Mouse (Mus musculus) layer of hippocampus, postnatal 14 days (tissue): ENCODE measurements around the gene Hip1. TPM values are rescaled to one million over a fixed set of nuclear protein-coding genes. Genes with fewer than 3 reads are reported as not detected.

ENCODE experiments used
- DNase-seq, 2 experiments: peaks; one replicate each; pipeline ENCODE4 v3.0.0; 2021 to 2022; ENCODE audit warnings: low spot score in 2 of 2, mixed read lengths in 1 of 2
- total RNA-seq, 2 experiments: library from RNA; stranded (reverse); gene quantifications; 2 replicates each; pipeline ENCODE4 v1.2.3; 2021

The Hip1 gene
- total RNA-seq, 2 experiments from 2014 or later: 56.1 to 62.6 TPM

DNA sequence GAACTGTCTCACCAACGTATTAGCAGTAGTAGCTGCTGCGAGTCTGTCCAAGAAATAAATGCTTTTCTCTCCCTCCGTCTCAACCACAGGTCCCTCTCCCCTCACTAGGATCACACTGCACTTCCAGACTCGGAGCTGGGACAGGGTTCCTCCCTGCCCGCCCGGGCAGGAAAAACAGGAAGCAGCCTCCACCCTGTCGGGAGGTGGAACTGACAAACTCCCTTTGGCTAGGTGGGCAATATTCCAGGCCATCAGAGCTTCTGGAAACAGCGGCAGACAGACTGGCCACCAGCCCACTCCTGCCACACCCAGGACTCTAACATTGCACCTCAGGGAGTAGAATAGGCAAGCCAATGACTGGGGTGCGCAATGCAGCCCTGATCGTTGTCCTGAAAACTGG is 11.5 kb downstream of the Hip1 start:
- no peak for DNase-seq

GRCm38 (mm10) chr5:135531306-135531845 is 13.5 kb downstream of the Hip1 start:
- DNase-seq: no peak

DNA sequence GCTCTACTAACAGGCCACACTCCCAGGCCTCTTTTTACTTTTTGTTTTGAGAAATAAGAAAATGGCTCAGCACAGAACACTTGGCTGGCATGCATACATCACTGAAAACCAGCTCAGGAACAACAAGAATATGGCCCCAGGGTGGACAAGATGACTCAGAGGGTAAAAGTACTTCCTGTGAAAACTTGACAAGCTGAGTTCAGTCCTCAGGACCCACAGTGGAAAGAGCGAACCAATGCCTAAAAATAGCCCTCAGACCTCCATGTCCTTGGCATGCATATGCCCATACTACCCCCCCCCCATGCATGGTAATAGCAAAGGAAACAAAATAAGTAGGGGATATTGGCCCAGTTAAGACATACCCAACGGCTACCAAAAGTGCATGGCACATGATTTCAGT is 15.0 kb downstream of the Hip1 start:
- no peak for DNase-seq

DNA sequence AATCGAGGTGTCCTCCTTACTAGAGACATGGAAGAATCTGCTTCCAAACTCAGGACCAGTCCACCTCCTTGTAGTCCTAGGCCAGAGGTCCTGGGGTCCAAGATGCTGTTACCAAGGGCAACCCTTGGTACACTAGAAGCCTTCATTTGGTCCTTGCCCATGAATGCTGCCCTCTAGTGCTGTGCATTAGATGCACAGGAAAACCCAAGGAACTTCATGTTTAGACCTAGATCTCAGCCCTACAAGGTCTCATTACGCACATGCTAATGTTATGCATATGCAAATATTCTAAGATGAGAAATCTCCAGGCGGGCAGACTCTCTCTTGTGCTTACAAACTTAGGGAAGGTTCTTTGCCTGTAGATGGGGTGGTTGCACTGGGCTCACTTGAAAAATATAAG is 15.6 kb downstream of the Hip1 start:
- no peak for DNase-seq

DNA sequence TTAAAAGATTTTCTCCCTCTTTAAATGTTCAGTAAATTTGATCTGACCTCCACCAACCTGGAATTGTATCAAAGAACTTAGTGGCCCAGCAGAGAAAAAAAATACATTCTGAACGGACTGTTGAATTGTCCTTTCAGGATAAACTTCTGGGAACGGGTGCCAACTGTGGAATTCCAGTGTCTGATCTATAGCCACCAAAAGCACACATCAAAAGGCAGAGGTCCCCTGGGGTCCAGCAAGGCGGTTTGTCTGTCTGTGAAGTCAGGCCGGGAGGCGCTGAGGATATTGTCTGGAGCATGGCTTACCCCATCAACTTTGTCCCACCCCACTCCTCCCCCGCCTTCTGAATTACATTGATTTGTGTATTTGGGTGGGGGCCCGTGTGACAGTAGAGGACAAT is 16.9 kb downstream of the Hip1 start:
- DNase-seq: no peak

DNA sequence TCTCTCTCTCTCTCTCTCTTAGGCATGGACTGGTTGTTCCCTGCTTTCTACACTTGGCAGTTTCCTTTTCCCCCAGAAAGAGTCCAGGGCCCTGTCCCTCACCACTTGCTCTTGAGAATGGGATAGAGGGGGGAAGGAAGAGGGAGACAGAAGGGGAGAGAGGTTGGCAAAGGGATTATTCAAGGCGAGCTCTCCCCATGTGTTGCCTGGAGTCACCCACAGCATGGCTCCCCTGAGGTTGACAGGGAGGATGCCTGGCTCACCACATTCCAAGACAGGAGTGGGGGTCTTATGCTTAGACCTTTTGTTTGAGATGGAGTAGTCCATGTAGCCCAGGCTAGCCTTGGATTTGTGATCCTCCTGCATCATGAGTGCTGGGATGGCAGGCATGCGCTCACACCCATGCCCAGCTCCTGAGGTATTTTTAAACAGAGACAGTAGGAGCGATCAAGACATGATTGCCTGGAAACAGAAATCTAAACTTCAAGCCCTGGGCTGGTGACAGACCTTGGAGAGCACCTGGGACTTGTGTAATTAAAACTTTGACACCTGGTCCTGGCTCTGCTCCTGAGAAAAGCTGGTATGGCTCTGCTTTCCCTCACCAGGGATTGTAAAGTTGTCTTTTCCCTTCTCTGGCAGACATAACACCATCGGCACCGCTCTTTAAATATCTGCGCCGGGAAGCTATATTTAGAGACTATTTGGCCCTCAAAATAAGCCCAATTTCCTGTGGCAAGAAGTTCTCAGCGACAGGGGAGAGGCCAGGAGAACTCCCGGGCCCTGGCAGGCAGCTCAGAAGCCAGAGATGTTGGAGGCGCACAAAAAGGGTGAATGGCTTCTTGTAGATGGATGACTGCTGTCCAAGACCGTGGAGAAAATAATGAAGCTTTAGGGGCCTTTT is 20.0 kb downstream of the Hip1 start:
- DNase-seq: no peak

- DNase-seq: no peak
These were observed 20.8 kb downstream of the Hip1 start for GRCm38 (mm10) chr5:135524087-135524486.

DNA sequence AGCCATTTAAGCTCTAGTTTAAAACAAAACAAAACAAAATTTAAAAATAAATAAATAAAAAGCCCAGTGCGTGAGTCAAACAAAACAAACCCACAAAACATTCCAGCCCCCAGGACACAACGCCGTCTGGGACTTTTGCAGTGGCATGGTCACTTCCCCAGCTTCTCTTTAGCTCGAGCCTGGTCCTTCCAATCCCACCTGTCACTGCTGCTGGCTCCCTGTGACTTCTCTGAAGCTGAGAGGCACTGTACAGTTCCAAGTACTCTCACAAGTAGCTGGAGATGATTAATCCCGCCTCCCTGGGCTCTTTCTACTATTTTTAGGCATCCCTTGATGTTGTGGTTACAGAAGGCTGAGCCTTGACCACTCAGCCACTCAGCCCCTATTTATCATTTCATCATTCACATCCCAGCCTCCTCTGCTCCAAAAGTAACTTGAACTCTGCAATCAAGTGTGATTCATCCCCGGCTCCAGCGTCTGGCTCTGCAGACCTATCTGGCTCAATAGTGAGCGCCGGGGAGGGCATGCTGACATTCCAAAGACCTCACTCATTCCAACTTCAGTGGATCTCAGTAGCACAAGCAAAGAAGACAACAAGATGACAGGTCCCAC is 22.7 kb downstream of the Hip1 start:
- no peak for DNase-seq

GRCm38 (mm10) chr5:135517348-135517883 is 27.5 kb downstream of the Hip1 start:
- peak; percentile 41 to 60 for DNase-seq

GRCm38 (mm10) chr5:135513131-135513530 is 31.8 kb downstream of the Hip1 start:
- no peak for DNase-seq

DNA sequence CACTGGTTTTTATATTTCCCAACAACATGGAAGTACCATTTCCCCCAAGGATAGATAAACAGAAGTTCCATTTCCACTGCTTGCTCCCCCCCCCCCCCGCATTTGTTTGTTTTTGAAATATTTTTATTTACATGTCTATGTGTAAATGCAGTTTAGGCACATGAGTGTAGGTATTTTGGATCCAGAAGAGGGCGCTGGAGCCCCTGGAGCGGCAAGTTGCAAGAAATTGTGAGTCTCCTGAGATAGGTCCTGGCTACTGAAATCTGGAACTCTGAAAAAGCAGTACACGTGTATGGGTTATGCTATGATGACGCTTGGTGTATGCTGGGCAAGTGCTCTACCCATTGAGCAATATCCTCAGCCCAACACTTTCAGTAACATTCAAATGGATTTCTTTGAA is 33.8 kb downstream of the Hip1 start:
- no peak for DNase-seq

DNA sequence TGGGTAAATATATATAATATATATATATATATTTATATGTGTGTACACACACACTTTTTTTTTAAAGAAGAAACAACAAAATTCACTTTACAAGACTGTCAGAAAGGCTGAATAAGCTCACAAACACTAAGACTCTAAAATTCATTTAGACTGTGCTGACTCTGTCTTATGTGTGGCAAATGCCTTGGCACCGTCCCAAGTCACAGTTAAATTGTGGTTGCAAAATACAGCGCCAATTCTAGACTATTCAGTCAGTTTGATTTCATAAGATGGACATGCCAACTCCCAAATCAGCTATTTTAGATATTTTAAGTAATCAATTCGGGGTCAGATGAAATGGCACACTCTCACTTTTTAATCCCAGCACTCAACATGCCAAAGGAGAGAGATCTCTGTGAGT is 36.6 kb downstream of the Hip1 start:
- DNase-seq: peak in 1 of 2 experiments; percentile 49

DNA sequence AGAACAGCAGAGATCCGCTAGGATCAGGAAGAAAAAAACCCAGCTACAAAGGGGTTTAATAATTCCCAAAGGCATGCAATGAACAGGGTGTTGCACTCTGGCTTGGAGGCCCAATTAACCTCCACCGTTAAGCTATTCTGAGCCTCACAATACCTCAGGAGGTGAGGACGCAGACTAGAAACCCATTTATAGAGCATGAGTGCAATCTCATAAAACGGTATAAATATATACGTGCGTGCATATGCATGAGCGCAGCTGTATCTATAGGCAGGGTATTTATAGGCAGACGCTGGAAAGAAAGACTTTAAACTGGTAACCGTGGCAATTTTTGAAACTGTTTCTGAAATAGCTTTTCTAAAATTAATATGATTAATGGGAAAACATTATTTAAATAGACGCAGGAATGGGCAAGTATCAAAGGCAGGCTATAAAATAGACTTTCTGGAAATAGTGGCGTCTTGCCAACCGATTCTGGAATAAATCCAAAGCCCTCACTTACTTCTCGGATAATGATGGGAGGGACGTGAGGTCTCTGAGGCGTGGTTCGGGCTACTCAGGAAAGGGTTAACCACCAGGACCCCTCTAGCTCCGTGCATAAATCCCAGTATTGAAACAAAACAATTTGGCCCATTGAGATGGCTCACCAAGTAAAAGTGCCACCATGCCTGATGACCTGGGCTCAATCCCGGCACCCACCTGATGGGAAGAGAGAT is 37.2 kb downstream of the Hip1 start:
- no peak for DNase-seq

DNA sequence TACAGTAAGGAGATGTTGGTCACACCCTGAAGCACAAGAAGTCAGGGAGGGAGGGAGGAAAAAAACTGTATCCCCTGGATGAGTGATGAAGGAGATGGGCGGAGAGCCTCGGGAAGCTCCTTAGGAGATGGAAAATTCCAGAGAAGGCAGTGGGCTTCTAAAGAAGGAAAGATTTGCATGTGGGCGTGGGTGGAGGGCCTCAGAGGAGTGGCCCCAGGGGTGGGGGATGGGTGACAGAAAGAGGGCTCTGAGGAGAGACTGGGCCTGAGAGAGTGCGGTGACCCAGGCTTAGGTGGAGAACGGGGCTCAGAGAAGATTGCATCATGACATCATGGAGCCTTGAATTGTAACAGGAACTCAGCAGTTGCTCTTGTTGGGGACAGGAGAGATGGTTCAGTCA is 39.5 kb downstream of the Hip1 start:
- no peak for DNase-seq

- DNase-seq: no peak
These were observed 42.0 kb downstream of the Hip1 start for GRCm38 (mm10) chr5:135502931-135503330.

- no peak for DNase-seq
These were observed 42.9 kb downstream of the Hip1 start for GRCm38 (mm10) chr5:135502027-135502426.

DNA sequence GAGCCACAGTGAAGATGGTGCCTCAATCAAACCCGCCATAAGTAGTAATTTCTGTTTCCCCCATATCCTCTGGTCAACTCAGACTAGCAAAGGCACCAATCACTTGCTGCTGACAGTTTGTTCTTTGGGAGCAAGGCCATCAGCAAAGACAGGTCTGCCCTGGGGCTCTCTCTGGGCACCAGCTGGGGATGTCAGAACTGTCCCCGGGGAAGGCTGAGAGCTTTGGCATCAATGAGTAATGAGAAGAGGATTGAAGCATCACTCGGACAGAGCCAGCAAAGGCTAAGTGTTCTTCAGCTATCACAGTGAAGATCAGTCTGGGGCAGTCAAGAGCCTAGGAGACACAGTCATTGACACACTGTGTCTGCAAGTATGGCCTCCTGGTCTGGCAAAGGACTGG is 46.0 kb downstream of the Hip1 start:
- no peak for DNase-seq

DNA sequence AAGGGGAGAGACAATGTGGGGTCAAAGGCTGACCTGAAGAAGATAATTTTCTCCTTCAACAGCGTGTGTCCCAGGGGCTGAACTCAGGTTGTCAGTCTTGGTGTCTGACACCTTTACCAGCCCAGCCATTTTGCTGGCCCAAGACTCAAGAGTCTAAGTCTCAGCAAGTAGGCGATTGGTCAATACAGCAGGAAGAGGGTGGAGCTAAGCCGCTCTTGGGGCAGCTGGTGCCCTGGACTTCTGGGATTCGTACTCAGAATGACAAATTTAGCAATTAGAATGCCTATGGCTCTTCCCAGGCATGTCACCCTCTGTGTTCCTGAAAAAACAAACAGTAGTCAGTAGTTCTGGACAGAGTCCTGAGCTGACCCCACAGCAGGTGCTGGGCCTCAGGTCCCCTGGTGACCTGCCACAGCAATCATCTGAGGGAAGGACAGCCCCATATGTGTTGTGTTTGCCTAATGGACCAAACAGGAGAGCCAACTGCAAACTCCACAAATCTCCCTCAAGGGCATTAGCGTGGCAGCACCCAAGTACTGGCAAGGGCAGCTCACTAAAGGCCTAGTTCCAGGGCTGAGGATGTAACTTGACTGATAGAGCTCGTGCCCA is 47.5 kb downstream of the Hip1 start:
- no peak for DNase-seq

DNA sequence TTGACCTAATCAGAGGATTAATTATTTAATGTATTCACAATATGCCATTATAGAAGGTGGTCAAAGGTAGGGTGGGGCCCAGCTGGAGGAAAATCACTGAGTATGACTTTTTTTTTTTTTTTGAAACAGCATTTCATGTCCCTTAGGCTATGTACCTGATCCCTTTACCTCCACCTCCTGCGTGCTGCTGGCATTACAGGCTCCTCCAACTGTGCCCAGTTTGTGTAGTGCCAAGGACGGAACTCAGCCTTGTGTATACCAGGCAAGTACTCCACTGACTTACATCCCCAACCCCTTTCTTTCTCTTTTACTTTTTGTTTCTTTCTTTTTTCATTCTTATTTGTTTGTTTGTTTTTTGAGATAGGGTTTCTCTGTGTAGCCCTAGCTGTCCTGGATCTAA is 48.4 kb downstream of the Hip1 start:
- DNase-seq: no peak

- DNase-seq: no peak
These were observed 49.4 kb downstream of the Hip1 start for GRCm38 (mm10) chr5:135495471-135495870.
